10 mouse cellular contexts compared by ENCODE assay signal in genomic region chr3:141581892-141582214, GRCm38 (mm10).
"Had no signal": no experiment of that assay in that cellular context is flagged by ENCODE, and none has a peak within 500 bp of the region (broad histone marks: within the 10 kb centered on the region; RNA-seq: fewer than 3 reads in every experiment).

No protein-coding gene starts in this region.

- H3K9ac ChIP-seq: liver, embryonic 13.5 days; liver, postnatal 0 days; lung, embryonic 15.5 days; midbrain, embryonic 13.5 days had no signal

- H3K27me3 ChIP-seq: liver, embryonic 13.5 days; lung, embryonic 15.5 days had no signal

- H3K4me3 ChIP-seq: liver, embryonic 13.5 days; lung, embryonic 15.5 days; midbrain, embryonic 13.5 days had no signal

- H3K4me2 ChIP-seq: liver, embryonic 13.5 days; lung, embryonic 15.5 days; midbrain, embryonic 13.5 days had no signal

- H3K27ac ChIP-seq: liver, embryonic 13.5 days; lung, embryonic 15.5 days; midbrain, embryonic 13.5 days had no signal

- DNase-seq: kidney, adult 18-20 months; kidney, postnatal 10 days; liver; liver, embryonic 13.5 days; liver, postnatal 0 days; lung, postnatal 14 days; right cerebral cortex, postnatal 14 days; thymus, postnatal 36 days had no signal

- H3K4me1 ChIP-seq: liver, embryonic 13.5 days; lung, embryonic 15.5 days had no signal

- ATAC-seq: liver, postnatal 0 days had no signal

- H3K9me3 ChIP-seq: liver, embryonic 13.5 days; lung, embryonic 15.5 days had no signal

- H3K36me3 ChIP-seq: liver, embryonic 13.5 days; lung, embryonic 15.5 days; midbrain, embryonic 13.5 days had no signal
